Mouse (Mus musculus) cerebellum, postnatal 4 days (tissue): ENCODE results near the gene Atp2a3.
A peak's percentile ranks its signal among the peaks of the same experiment; 100 is the strongest.

Experiments used
- DNase-seq, 2 experiments: peaks; one replicate each; pipeline ENCODE4 v3.0.0; 2022; ENCODE audit warnings: low spot score in 2 of 2, mixed read lengths in 1 of 2

Atp2a3 gene

DNA sequence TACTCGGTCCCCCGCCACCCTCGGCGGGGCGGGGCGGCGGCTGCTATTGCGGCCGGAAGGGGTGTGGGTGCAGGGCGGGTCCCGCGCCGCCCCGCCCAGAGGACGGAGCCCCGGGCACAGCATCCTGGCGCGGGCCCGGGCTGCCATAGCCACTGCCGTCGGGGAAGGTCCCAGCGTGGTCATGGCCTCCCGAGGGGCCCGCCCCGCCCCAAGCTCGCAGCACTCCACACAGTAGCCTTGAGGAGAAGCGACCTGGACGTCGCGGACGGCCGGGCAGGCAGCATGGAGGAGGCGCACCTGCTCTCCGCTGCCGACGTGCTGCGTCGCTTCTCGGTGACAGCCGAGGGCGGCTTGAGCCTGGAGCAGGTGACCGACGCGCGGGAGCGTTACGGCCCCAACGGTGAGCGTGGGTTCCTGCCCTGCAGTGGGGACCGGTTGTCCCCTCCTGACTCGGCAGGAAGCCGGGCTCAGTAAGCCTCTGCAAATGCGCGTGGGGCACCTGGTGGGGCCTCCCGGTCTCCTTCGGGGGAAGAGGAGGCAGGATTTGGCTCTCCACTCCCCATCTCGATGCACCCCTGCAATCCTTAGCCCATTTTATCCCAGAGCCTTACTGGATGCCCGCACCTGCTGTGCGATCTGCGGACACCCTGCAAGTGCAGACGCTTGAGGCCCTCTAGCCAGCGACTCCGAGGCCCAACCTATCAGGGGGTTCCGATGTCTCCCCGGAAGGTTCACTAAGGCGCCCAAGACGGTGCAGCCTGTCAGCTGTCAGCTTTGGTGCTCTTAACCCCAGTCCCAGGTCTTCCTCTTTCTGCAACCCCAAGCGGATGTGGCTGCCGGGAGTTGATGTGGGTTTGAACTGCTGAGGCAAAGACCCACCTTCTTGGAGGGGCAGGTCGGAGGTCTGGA, at the start of gene Atp2a3:
TSS of gene Atp2a3 (plus strand) at position 98 of the 909 bp plus-strand sequence.
- no peak for DNase-seq

DNA sequence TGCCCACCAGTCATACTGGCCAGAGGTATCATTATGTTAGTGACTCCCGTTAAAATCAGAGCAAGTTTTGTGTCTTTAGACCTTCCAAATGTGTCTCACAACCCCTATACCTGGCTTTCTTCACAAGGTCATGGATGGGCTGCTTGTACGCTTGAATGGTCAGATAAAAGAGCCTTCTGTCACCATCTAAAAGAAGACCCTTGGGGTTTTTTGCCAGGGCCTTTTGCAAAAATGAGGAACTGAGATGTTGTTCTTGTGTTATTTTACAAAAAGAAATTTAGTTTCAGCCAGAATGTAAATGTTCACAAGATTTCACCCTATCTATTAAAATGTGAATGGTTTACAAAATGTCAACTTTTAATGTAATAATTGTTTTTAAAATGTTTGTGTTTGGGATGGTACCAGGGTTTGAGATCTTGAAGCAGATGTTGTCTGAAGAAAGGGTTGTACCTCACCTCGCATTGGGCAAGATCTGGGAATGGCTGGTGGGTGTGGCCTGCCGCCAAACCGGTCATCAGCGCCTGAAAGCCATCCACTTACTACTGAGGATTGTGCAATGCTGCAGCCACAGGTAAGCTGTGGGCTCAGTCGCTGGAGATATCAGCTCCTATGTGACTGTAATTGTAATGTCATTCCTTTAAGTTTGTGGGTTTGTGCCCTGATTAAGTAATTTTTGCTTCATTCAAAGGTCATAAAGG, 43.5 kb upstream of the Atp2a3 start:
- no peak for DNase-seq

DNA sequence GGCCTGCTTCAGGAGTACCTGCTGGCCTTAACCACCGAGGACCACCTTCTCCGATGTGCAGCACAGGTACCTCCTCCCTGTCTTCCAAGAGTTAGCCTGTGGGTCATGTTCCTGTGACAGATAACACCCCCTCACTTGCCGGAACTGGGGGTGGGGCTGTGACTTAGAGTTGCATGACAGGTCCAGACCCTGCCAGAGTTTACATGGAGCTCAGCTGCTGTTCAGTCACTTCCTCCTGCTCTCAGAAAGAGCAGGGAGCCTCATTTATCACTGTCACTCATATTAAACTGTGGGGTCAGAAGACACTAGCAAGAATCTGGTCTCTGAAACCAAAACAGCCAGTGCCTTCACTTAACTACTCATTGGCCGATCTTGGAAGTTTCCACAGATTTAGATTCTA, 37.9 kb upstream of the Atp2a3 start:
- no peak for DNase-seq

DNA sequence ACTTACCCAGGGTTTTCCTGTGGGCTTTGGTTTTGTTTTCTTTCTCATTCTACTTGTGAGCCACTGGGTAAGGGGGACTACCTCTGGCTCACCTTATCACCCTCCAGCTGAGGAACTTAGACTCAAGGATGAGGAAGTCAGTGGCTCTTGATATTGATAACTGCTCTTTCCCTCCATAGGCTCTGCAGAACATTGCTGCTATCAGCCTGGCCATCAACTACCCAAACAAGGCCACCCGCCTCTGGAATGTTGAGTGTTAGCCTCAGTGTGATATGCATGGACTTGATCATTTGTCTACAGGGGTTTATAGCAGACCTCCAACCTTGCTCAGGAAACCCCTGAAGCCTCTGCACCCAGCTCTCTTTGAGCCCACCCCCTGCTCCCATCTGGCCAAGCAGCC, 36.5 kb upstream of the Atp2a3 start:
- no peak for DNase-seq

DNA sequence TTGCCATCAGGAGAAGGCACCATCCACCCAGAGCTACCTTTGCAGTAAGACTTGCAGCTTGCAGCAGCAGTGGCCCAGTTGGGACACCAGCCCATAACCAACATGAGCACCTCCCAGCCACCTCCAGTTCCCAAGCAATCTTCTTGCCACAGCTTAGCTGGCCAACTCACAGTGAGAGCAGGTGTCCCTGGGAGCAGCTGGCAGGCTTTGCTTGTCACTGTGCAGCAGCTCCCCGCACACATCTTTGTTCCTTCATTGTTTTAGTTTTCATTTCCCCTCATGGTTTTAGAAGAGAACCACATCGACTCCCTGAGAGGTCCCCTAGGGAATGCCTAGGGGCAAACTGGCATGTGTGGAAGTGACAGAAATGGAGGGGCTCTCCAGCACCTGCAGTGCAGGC, 35.9 kb upstream of the Atp2a3 start:
- DNase-seq = no peak

DNA sequence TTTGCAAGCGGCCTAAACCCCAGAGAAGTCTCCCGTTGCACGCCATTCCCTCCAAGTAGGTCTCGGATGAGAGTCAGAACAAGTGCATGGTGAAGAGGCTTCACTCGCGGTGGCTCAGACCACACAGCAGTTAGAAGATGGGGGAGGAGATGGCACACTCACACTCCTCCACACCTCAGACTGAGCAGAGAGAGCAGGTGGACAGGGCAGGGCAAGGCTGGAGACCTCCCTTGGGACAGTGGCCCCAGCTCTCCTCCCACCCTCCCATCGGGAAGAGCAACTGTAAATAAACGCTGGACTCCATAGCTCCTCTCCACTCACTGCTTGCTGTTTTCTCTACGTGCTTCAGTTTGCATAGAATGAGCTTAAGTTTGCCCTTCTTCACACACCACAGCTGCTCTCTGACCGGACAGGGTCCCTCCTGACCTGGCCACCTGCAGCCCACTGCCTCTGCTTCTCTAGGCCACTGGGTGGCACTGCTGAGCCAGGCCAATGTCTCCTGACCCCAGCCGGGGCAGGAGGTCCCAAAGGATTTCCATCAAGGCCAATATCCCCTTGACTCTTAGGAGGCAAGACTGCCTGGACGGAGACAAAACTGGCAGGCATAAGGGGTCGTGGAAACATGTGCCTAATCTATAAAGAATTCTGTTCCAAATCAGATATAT, 34.6 kb upstream of the Atp2a3 start:
- peak in 1 of 2 experiments; percentile 63 for DNase-seq

DNA sequence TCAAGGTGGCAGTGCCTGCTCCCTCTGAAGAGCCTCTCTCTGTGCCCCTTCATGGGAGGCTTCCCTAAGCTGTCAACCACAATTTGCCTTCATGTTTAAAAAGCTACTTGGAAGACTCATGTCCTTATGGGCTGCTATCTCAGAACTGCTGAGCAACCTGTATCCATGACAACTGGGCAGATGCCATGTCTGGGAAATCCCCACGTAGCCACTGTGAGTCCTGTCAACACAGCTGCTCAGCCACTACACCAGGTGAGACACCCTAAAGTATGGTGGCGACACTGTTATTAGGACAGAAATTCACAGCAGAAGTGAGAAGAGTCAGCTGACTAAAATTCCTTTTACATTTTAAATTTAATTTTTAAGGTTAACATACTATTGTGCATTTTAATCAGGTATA, 32.5 kb upstream of the Atp2a3 start:
- DNase-seq = no peak

DNA sequence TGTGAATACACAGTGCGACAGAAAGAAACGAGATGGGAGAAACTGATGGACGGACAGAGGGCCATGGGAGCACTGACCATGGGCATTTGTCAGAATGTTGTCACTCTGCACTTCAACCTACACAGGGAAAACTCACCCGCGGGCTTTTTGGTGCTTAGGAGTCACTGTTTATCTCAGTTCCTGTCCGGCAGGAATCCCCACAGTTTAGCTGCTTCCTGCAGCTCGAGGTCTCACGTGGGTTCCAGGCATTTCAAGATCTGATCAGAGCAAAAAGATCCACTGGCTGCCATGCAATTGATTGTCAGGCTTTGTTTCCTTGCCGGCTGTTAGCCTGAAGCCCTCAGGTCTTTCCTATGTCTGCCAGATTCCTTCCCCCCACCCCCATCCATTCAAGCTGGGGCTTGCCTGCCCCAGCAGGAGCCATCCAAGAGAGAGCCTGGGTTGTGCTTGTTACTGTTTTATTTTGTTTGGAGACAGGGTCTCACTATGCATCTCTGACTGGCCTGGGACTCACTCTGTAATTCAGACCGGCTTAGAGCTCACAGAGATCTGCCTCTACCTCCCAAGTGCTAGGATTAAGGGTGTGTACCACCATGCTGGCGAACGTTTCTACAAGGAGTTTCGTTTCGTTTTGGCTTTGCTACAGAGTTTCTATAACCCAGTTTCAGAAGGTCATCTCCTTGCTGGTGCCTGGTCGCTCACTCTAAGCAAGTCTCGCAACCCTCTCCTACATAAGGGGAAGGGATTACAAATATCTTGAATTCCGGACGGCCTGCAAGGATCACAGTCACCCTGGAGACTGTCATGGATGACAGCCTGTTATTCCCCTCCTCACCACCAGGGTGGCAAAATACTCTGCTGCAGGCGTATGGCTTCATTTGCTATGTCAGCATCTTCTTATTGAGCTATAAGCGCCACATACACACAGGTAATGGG, 20.5 kb upstream of the Atp2a3 start:
- DNase-seq = peak in 1 of 2 experiments; percentile 61

DNA sequence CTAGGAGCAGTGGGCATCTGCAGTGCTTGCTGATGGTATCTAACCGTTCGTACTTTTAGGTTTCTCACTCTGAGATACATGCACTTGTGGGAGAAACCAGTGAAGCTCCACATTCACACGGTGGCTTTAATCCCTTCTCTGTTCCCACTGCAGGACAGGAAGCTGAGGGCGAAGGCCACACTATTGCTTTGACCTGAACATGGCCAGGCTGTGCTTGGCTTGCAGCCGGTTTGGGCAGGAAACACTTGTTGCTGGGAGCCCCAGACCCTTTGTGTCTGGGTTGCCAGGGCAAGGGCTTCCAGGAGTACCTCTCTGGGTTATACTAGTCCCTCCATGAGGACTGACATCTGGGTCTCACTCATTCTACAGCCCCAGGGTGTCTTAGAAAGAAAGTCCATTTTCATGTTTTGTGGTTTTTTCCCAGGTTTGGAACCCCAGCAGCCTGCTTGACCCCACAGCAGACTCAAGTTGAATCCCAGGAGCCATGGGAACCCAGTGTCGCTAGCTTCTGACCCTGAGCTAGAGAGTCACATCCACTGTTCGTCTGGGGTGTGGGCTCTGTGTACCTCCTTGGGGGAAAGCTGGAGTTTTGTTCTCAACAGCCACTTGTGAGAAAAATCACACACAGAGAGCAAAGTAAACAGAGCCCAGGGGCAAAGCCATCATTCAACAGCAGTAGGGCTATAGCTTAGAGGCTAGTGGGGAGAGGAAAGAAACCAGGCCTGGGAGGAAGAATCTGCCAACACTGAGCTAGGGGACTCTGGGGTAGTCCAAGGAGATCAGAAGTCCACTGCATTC, 15.8 kb upstream of the Atp2a3 start:
- DNase-seq = no peak

DNA sequence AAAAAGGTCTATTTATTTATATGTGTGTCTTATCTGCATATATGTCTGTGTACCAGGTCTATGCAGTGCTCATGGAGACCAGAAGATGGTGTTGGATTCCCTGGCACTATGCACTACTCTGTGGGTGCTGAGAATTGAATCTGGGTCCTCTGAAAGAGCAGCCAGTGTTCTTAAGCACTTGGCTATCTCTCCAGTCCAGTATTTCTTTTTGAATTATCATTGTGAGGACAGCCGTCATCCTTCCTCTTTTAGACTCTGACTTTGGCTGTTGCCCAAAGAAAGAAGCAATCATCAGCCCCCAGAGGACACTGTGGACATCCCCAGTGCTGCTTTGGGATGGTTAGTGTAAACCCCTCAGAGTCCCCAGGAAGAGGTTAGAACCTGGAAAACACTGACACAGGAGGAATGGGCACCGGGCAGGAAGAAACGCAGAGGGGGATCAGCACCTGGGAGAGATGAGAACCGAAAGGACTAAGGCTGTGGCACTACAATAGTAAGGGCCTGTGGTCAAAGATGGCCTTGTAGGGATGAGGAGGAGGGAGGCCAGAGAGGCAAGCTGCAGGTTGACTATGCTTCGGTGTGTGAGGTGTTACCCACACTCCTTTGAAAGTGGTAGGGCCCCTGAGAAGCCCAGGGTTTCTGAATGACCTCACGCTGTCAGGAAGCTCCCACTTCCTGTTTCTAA, 15.0 kb upstream of the Atp2a3 start:
- DNase-seq = no peak

DNA sequence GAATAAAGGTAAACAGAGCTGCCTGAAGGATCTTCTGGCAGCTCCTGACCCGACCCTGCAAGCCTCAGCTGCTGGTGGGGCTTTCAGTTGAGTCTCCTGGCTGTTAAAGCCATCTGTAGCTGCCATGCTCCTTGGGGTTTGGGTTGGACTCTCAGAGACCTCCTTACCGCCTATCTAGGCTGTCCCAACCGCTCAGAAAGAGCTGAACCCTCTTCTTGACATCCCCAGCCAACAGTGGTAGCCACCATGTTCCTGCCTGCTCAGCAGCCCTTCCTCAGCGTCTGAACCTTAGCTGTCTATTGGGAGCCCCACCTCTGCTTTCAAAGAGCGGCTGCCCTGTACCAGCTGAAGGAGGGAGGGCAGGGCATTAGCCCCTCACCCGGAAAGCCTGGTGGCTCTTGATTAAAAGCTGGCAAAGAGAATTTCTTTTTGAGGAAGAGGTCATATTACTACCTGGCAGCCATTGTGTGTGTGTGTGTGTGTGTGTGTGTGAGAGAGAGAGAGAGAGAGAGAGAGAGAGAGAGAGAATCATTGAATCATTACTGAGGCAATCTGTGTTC, 14.3 kb upstream of the Atp2a3 start:
- DNase-seq = no peak

DNA sequence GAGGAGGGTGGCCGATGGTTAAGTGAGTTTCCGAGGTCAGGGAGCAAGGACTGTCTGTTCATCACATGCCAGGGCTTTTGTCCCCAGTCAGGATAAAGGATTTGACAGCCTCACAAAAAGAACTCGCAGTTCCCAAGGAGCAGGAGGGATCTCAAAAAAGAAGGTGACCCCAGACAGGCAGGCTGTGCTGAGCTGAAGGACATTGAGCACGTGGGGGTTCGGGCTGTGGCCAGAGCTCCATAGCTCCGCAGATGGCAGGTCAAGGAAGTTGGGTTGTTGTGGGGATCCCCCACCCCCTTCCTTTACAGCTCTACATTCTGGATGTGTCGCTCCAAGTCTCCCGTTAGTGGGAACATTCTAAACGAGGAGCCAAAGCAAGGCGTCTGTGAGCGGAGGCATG, 13.1 kb upstream of the Atp2a3 start:
- DNase-seq = no peak

DNA sequence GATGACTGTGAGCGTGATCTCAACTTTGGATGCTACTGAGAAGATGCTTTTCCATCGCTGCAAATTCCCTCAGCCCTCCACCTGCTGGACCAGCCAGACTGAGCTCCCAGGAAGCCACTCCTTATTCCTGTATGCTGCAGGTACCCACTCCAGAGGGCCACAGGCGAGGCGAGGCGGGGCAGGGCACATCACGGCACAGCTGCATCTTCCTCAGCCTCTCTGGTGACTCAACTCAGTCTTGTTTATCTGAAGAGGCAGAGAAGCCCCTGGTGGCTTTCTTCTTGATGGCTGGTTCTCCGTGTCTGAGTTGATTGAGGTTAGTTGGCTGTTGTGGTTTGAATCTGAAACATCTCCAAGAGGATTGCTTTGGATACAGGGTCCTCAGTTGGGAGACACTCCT, 12.7 kb upstream of the Atp2a3 start:
- DNase-seq = no peak

DNA sequence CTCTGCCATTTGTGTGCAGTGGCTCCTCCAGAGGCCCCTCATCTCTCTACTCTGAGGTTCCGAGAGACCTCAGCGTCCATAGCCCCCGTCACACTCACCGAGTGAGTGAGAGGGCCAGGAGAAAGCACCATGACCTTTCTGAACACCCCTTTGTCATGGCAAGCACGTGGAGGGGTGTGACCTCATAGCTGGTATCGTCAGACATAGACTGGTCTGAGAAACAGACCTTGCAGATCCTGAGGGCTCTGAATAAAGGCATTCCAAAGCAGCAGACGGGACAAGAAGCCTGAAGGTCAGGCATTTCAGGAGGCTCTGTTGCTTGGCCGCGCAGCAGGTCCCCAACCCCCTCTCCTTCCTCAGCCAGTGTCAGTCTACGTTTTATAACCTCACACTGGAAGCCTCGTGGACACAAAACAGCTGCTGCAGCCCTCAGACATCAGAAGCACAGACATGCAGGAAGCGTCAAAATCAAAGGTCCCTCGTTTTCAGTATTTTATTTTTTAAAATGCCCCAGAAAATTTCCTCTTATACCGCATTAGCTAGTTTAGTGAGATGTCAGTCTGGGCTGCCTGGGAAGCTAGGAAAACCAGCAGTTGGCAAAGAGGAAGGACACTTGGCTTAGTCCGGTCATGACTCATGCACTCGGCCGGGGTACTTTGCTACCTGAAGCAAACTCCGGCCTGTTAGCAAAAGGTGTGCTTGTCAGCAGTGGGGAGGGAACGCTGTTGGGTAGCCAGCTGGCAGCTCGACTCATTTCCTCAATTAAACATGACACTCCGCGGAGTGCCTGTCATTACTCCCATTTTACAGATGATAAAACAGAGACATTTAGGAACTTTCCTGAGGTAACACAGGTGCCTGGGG, 9.6 kb upstream of the Atp2a3 start:
- no peak for DNase-seq

DNA sequence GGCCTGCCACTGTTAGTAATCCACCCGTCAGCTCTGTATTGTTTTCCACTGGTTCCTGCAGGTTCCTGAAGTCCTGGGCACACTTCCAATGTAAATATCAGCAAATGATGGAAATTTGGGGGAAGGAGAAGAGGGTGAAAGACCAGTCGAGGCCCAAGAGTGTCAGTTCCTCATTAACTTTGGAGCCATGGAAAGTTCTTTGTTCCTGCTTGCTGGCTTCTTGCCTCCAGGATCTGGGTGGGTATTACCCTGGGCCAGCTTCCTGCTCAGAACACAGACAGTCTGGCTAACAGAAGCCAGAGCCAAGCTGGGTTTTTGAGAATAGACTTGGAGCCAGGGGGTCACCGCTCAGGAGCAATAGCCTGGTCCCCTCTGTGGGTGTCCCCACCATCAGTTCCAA, 8.7 kb upstream of the Atp2a3 start:
- DNase-seq = no peak

DNA sequence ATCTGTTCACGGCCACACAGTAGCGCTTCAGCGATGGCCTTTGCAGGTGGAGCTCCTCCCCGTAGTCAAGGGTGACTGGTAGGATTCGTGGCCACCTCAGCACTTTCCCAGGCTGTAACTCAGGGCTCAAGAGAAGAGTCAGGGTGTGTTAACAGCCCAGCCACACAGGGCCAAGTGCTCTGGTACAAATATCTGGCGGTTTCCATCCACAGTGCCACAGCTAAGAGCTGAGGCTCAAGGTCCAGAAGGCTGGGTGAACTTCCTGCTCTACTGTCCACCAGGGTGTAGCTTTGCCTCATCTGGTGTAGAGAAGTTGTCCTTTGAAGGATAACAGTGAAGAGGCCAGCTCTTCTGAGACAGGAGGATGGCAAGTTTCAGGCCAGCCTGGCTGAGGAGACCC, 8.3 kb upstream of the Atp2a3 start:
- no peak for DNase-seq

DNA sequence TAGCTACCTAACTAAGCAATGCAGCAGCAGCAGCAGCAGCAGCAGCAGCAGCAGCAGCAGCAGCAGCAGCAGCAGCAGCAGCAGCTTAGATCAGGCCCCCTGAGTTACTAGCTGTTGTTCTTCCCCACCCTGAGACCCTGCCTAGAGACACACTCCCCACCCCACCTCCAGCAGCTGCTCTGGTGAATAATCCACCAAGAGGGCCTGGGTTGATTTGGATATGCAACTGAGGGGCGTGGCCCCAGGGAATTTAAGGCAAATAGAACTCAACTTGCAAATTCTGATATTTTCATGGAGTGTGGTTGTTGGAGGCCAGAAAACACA, 7.9 kb upstream of the Atp2a3 start:
- no peak for DNase-seq

DNA sequence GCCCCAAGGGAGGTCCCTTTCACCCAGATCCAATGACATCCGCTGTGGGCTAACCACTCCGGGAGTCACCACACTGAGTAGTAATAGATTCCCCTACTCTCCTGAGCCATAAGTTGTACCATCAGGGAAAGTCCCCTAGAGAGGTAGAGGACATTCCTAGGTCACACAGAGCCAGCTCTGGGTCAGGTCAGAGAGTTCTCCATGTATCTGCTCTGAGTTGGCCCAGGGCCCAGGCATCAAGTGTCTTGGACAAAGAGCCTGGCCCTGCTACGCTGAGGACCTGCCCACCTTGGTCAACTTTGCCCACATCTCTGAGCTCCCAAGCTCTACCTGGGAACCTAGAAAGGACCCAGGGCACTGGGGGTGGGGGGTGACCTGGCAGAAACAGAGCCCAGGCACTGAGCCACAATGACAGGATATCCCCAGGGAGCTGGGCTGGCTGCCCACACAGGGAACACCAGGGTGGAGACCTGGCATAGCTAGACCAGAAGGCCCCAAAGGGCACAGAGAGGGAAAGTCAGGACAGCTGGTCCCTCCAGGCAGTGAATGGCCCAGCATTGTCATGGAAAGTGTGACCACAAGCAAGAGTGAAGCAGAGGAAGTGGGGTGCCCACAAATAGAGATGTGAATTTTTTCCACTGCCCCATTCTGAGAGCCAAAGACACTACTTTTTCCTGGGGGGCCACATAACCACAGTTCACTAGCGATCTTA, 7.4 kb upstream of the Atp2a3 start:
- no peak for DNase-seq
